Mouse (Mus musculus): ENCODE results near the gene 1700037H04Rik.

- no peak for TF ChIP-seq CTCF (IDR thresholded peaks at IDR 0.05; ENCODE audit: insufficient read depth, low read depth, low read length)
- no peak for TF ChIP-seq POLR2A (IDR thresholded peaks at IDR 0.05; ENCODE audit: insufficient read depth, low read depth, low read length)
Measured at GRCm38 (mm10) chr2:131138760-131139159, 21.1 kb downstream of the 1700037H04Rik start.
